Mouse (Mus musculus) cerebellum, adult 2 months (tissue): Measurements from ENCODE around the gene Cdh12.

Source experiments
- CTCF ChIP-seq: fragments of 200-500 bp; IDR thresholded peaks from 2 replicates; pipeline ENCODE4 v1.5.1; 2011; ENCODE audit warnings: low read depth, mild to moderate bottlenecking, control low read depth, low read length, moderate library complexity, borderline replicate concordance; ENCODE audit not compliant: insufficient read depth
- POLR2A ChIP-seq: fragments of 200-500 bp; IDR thresholded peaks from 2 replicates; pipeline ENCODE4 v1.6.1; 2011; ENCODE audit warnings: low read length, control low read depth, borderline replicate concordance; ENCODE audit not compliant: insufficient read depth

DNA sequence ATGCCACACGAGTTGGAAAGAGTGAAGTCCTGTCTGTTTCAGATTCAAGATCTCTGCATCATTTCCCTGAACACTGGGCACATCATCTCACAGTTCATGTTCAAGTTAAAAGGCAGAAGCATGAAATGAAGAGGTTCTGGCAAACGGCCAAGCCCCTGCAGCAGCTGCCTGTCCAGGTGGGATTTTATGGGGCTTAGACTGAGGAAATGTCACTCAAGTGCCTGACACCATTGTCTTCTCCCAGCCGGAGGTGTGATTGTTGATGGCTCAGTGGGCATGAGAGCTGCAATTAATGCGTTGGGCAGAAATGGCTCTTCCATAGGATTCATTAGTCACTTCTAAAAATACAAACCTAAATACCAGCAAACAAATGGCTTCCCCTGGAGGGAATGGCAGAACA, 347.9 kb downstream of the Cdh12 start:
- no peak for TF ChIP-seq POLR2A
- no peak for TF ChIP-seq CTCF
